Mouse (Mus musculus): ENCODE results near the gene Olfr1220. TPM values are rescaled to one million over a fixed set of nuclear protein-coding genes. Genes with fewer than 3 reads are reported as not detected.

Olfr1220 gene
- total RNA-seq (2012; rRNA removed) (not detected in 2 replicates), total RNA-seq (2014; rRNA removed) (not detected in 2 replicates), polyA plus RNA-seq (2012; ENCODE audit: insufficient read length, low read depth) (not detected in 2 replicates)

DNA sequence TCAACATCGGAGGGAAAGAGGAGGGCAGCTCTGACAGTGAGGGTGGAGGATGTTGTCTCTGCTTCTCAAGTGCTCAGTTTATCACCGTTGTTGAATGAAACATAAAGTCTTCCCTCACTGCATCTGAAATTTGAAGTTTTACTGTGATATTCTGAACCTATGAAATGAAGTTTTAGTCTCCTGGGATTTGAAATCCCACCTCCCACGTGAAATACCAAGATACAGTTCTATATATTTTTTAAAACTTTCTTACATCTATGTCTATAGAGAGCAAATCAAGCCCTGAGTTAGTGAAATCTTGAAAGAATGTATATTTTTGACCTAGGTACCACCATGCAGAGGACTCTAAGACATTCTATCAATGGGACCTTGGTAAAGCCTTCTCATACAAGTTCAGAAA, at the start of gene Olfr1220:
Gene Olfr1220 (minus strand): TSS at position 101 of the 400 bp plus-strand sequence.
- no peak for DNase-seq (ENCODE audit: extremely low read depth)
- dilution Hi-C loops (cut with MboI; ENCODE audit: extremely low pct_ligation_motif_present, extremely low pct_unique_long_range_greater_than_20kb, low sequenced_read_pairs) (no loop called here), in situ Hi-C loops (cut with MboI; ENCODE audit: low pct_ligation_motif_present, low pct_unique_long_range_greater_than_20kb, low sequenced_read_pairs) (no loop called here)
- no peaks in the 10 kb centered on the region for H3K36me3 ChIP-seq (replicated peaks in 1 of 2; ENCODE audit: control insufficient read depth in 1 of 2, insufficient read depth in 1 of 2, low read length in 1 of 2)
- H3K4me1 ChIP-seq (ENCODE audit: control insufficient read depth in 1 of 2, insufficient read depth in 2 of 2), result no peaks in the 10 kb centered on the region
- no peak for TF ChIP-seq PAX5 (IDR thresholded peaks at IDR 0.05; ENCODE audit: low read length)
- no peak for TF ChIP-seq UBTF (IDR thresholded peaks at IDR 0.05; ENCODE audit: low read depth, low read length)
- TF ChIP-seq CTCF (conservative IDR thresholded peaks at IDR 0.05 in 1 of 2, IDR thresholded peaks at IDR 0.05 in 1 of 2; ENCODE audit: low read depth in 2 of 2, low read length in 2 of 2), result no peak
- no peak for TF ChIP-seq MYC (IDR thresholded peaks at IDR 0.05; ENCODE audit: low read depth, low read length)
- H3K9me3 ChIP-seq (replicated peaks; ENCODE audit: low read length), result peaks cover 17% of the 10 kb centered on the region
- H3K4me2 ChIP-seq (ENCODE audit: insufficient read depth, low read depth, poor library complexity, severe bottlenecking), result no peak within 1 kb of the TSS
- H3K27me3 ChIP-seq (replicated peaks), result no peaks in the 10 kb centered on the region
- H3K79me2 ChIP-seq (replicated peaks; ENCODE audit: control insufficient read depth, extremely low read depth, insufficient read depth, poor library complexity, severe bottlenecking), result no peaks in the 10 kb centered on the region
- no peak within 1 kb of the TSS for H3K9ac ChIP-seq (ENCODE audit: insufficient read depth, low read depth)
- no peak within 1 kb of the TSS for H3K4me3 ChIP-seq (replicated peaks in 1 of 3; ENCODE audit: low read depth in 2 of 3, low read length in 2 of 3, poor library complexity in 1 of 3)
- H3K27ac ChIP-seq (ENCODE audit: insufficient read depth, low read depth), result no peak within 1 kb of the TSS

DNA sequence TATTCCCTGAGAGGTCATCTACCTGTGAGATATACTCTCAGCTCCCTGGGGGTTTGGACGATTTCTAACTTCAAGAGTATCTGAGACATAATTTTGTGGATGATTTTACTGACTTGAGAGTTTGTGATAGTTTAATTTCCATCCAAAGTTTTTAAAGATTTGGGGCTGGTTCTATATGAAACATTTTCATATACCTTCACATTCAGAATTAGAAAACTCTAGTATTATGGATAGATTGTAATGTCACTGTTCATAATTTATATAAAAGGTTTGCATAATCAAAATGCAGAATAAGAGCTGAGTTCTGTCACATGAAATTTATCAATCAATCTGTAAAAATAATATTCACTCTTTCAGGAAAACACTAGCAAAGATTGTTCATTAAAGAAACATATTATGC, 44.8 kb upstream of the Olfr1220 start, which contains the start of gene Olfr1223:
Gene Olfr1223 (minus strand): TSS at position 101 of the 400 bp plus-strand sequence.
- Histone ChIP-seq H3K27me3 (replicated peaks) (no peaks in the 10 kb centered on the region), H3K9me3 (replicated peaks; ENCODE audit: low read length) (peaks cover 5% of the 10 kb centered on the region), H3K36me3 (replicated peaks in 1 of 2; ENCODE audit: control insufficient read depth in 1 of 2, insufficient read depth in 1 of 2, low read length in 1 of 2) (no peaks in the 10 kb centered on the region), H3K79me2 (replicated peaks; ENCODE audit: control insufficient read depth, extremely low read depth, insufficient read depth, poor library complexity, severe bottlenecking) (no peaks in the 10 kb centered on the region), H3K27ac (ENCODE audit: insufficient read depth, low read depth) (no peak within 1 kb of the TSS), H3K4me1 (ENCODE audit: control insufficient read depth in 1 of 2, insufficient read depth in 2 of 2) (no peaks in the 10 kb centered on the region), H3K9ac (ENCODE audit: insufficient read depth, low read depth) (no peak within 1 kb of the TSS), H3K4me2 (ENCODE audit: insufficient read depth, low read depth, poor library complexity, severe bottlenecking) (no peak within 1 kb of the TSS), H3K4me3 (replicated peaks in 1 of 3; ENCODE audit: low read depth in 2 of 3, low read length in 2 of 3, poor library complexity in 1 of 3) (no peak within 1 kb of the TSS)
- in situ Hi-C loops (cut with MboI; ENCODE audit: low pct_ligation_motif_present, low pct_unique_long_range_greater_than_20kb, low sequenced_read_pairs), result no loop called here
- DNase-seq (ENCODE audit: extremely low read depth), result no peak
- no peak for TF ChIP-seq KAT2A (IDR thresholded peaks at IDR 0.05; ENCODE audit: insufficient replicate concordance, low read length)
- TF ChIP-seq NRF1 (IDR thresholded peaks at IDR 0.05; ENCODE audit: low read depth, low read length), result no peak
- no peak for TF ChIP-seq ZKSCAN1 (IDR thresholded peaks at IDR 0.05; ENCODE audit: borderline replicate concordance, low read depth, low read length)
- TF ChIP-seq ZC3H11A (IDR thresholded peaks at IDR 0.05; ENCODE audit: low read depth, low read length), result no peak
- dilution Hi-C loops (cut with MboI; ENCODE audit: extremely low pct_ligation_motif_present, extremely low pct_unique_long_range_greater_than_20kb, low sequenced_read_pairs), result no loop called here

DNA sequence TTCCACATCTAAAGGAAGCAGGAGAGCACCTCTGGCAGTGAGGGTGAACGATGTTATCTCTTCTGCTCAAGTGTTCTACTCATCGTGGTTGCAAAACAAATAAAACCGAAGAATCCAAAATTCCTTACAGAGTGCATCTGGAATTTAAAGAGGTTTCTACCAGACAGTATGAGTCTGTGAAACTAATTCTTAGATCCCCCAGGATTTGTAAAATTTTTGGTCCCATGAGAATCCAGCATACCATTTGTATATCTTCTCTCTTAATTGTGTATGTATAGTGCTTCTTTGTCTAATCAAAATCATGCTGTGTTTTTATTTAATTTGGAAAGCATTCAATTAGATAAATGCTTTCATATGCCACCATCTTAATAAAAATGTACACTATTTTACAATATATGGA, 26.3 kb upstream of the Olfr1220 start, which contains the start of gene Olfr1222:
Gene Olfr1222 (minus strand): TSS at position 101 of the 400 bp plus-strand sequence.
- Histone ChIP-seq H3K4me1 (ENCODE audit: control insufficient read depth in 1 of 2, insufficient read depth in 2 of 2) (no peaks in the 10 kb centered on the region), H3K36me3 (replicated peaks in 1 of 2; ENCODE audit: control insufficient read depth in 1 of 2, insufficient read depth in 1 of 2, low read length in 1 of 2) (no peaks in the 10 kb centered on the region), H3K27me3 (replicated peaks) (no peaks in the 10 kb centered on the region), H3K9me3 (replicated peaks; ENCODE audit: low read length) (peaks cover 10% of the 10 kb centered on the region), H3K4me2 (ENCODE audit: insufficient read depth, low read depth, poor library complexity, severe bottlenecking) (no peak within 1 kb of the TSS), H3K79me2 (replicated peaks; ENCODE audit: control insufficient read depth, extremely low read depth, insufficient read depth, poor library complexity, severe bottlenecking) (no peaks in the 10 kb centered on the region), H3K4me3 (replicated peaks in 1 of 3; ENCODE audit: low read depth in 2 of 3, low read length in 2 of 3, poor library complexity in 1 of 3) (no peak within 1 kb of the TSS), H3K27ac (ENCODE audit: insufficient read depth, low read depth) (no peak within 1 kb of the TSS), H3K9ac (ENCODE audit: insufficient read depth, low read depth) (no peak within 1 kb of the TSS)
- TF ChIP-seq E2F4 (IDR thresholded peaks at IDR 0.05; ENCODE audit: insufficient replicate concordance, low read depth, low read length), result no peak
- no peak for TF ChIP-seq ZKSCAN1 (IDR thresholded peaks at IDR 0.05; ENCODE audit: borderline replicate concordance, low read depth, low read length)
- no peak for TF ChIP-seq ZC3H11A (IDR thresholded peaks at IDR 0.05; ENCODE audit: low read depth, low read length)
- no peak for TF ChIP-seq ZMIZ1 (IDR thresholded peaks at IDR 0.05; ENCODE audit: low read depth, low read length)
- no peak for TF ChIP-seq ZNF384 (IDR thresholded peaks at IDR 0.05; ENCODE audit: low read depth, low read length)
- no peak for TF ChIP-seq ETS1 (conservative IDR thresholded peaks at IDR 0.05; ENCODE audit: low read depth, low read length)
- dilution Hi-C loops (cut with MboI; ENCODE audit: extremely low pct_ligation_motif_present, extremely low pct_unique_long_range_greater_than_20kb, low sequenced_read_pairs) (no loop called here), in situ Hi-C loops (cut with MboI; ENCODE audit: low pct_ligation_motif_present, low pct_unique_long_range_greater_than_20kb, low sequenced_read_pairs) (no loop called here)
- DNase-seq (ENCODE audit: extremely low read depth), result no peak
